Mouse (Mus musculus): ENCODE data around the gene Gfy.

Gene Gfy

DNA sequence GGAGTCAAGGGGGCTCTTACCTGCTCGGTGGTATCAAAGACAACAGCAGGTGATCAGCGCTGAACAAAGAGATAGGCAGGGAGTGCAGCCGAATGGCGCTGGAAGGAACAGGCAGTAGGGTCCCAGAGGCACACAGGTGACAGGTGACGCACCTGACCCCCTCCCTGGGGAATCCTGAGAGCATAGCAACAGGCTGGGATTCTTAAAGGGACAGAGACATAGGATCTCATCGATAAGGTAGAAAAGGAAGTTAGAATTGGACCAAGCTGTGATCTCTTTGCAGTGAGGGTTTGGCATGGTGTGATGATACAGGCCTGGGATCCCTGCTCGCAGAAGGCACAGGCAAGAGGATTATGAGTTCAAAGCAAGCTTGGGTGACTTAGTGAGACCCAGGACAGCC, at the start of gene Gfy:
Gene Gfy, minus strand, starts transcription at position 101 of the 400 bp plus-strand sequence.
- no peak for DNase-seq (ENCODE audit: low read depth, low spot score)

DNA sequence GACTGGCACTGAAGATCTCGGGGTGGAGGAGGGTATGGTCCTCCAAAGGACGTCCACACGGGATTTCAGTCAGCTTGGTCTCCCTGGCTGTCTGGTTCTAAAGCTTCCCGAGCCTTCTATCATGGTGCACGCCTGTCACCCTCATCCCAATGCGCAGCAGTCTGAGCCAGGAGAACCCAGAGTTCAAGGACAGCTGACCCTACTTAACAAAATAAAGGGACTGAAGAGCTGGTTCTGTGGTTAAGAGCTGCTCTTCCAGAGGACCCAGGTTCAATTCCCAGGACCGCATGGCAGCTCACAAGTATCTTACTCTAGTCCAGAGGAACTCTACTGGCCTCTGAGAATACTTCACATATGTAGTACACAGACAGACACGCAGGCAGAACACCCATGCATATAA, 49.7 kb upstream of the Gfy start:
- DNase-seq (ENCODE audit: low read depth, low spot score) = no peak

DNA sequence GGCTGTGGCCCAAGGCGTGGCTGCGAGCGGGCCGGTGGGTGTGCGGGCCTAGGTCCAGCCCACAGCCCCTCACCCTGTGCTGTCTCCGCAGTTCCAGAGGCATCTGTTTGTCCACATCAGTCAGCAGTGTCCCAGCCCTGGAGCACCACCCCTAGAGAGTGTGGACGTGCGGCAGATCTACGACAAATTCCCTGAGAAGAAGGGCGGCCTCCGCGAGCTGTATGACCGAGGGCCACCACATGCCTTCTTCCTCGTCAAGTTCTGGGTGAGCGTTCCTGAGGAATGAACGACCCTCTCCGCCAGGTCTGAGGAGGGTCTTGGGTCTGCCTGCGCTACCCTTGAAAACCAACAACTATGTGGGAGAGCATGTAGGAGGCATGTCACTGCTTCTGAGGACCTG, 49.2 kb upstream of the Gfy start:
- no peak for DNase-seq (ENCODE audit: low read depth, low spot score)

DNA sequence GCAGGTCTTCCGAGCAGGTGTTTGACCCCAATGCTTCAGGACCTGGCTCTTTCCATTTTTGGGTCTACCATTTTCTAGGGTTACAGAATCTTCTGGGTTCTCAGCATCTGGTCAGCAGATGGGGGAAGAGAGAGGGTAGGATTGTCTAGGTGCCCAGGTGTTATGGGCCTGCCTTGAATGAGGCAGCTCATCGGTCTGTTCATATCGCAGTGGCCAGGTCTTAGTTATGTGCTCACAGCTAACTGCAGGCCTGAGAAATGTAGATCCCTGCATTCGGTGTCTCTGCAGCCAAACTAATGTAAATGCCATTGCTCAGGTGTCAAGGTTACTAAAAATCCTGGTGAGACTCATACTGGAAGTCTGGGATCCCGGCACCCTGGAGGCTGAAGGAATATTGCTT, 47.1 kb upstream of the Gfy start:
- no peak for DNase-seq (ENCODE audit: low read depth, low spot score)

DNA sequence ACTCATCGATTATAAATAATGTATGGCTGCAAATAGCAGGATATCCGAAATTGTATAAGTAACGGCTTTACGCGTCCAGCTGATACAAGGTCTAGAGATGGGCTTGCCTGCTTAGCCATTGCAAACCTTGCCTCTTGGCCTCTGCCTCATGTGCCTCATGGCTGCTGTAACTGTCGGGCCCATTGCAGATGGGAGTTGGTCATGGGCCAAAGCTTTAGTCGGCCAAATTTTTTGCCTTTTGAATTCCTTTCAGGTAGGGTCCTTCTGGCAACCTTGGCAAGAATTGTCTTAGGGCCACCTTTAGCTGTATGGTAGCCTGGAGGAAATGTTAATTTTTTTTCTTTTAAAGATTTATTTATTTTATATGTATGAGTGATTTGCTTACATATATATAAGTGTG, 45.5 kb upstream of the Gfy start:
- no peak for DNase-seq (ENCODE audit: low read depth, low spot score)

DNA sequence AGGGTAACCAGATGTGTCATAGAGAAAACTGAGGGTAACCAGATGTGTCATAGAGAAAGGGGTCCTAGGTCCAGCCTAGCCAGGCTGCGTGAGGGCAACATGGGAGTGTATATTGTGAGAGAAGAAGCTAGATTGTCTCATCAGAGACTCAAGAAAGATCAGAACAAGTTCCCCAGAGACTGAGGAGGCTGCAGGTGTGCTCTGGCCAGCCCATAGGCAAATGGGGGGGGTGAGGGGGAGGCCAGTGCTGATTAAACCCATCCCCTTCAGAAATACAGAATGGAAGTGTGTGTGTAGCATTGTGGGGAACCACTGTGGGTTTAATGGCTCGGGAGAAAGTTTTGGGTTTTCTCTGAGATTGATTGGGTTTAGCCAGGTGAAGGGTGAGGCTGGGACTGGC, 42.3 kb upstream of the Gfy start:
- DNase-seq (ENCODE audit: low read depth, low spot score) = no peak

DNA sequence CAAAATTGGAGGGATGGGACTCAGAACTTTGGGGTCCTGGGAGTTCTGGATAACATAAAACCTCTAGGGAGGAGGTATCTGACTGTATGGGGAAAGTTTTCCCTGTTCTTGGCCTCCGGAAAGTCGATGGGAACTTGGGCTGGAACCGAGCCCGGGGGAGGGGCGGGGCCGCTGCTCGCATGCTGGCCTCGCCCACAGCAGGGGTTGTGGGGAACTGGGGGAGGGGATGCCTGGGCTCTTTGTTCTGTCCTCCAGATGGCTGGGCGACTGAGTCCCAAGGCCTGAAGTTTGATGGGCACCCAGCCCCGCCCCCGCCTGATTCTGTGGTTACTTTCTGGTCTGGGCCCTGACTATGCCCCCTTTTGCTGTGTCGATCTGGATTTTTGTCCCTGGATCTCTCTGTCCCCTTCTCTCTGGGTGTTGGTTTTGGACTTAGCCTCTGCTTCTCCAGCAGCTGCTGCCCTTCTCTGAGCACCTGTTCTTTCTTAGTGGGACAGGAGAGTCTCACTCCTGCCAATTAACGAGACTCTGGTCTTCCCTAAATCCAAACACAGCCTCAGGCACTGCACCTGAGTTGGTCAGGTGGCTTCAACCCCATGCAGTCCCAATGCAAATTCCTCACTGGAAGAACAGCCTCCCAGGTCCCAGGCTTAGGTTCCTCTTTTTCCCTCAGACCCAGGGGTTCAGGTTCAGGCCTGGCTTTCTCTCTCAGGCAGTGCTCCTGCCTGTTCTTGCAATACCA, 37.2 kb upstream of the Gfy start:
- no peak for DNase-seq (ENCODE audit: low read depth, low spot score)

DNA sequence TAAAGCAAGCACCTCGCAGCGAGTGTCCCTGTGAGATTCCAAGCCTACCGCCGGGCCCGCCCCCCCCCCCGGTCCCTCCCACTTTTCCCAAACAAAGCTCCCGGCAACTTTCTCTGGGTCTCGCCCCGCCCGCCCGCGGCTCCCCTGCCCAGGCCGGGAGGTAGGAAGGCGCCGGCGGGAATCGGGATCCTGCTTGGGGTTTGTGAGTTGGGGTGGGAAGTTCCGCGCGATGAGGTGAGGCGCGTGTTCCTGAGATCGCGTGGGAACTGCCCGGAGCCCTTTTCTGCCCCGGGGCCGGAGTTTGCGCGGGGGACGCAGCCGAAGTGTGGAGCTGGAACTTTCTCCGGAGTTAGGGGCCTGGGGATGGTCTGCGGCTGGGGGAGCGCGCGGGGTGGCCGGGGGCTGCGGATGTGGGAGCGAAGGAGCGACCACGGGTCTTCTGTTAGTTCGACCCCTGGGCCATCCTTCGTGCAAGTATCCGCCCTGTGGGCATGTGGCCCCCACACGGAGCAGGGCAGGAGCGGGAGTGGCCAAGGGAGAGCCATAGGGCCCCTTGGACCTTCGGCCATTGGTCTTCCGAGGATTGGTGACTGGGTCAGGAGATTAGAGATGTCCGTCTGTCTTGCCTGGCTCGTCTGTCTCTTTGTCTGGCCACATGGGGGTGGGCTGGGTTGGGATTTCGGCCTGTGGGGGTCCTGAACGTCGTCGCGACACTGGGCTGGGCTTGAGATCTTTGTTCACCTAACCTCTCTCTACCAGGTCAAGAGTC, 36.5 kb upstream of the Gfy start, which contains the start of gene Tead2:
Gene Tead2, plus strand, starts transcription at position 81 of the 769 bp plus-strand sequence.
- DNase-seq (ENCODE audit: low read depth, low spot score) = no peak

DNA sequence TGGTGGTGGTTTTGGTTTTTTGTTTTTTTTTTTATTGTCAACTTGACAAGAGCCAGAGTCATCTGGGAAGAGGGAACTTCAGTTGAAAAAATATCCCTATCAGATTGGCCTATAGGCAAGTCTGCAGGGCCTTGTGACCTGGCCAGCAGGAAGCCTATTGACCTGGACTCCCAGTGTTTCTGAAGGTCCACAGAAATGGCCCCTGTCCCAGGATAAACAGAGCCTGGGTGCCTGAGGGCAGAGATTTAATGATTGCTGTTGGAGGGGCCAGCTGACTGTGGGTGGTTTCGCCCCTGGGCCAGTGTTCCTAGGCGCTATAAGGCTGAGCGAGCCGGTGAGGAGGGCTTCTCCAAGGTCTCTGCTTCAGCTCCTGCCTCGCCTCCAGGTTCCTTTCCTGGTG, 34.3 kb upstream of the Gfy start:
- DNase-seq (ENCODE audit: low read depth, low spot score) = no peak

DNA sequence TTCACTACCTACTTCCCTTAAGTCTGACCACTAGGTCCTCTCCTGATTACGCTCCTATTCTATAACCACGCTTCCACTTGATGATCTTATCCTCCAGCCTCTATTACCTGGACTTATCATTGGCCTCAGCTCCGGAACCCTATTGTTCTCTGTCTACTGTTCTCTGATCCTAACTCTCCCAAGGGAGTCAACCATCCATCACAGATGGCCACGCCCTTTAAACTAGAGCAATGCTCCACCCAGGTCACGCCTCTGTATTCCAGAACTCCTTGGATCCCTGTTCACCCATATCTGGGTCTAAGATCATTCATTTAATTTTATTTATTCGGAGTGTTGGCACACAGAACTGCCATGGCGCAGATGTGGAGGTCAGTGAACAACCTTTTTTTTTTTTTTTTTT, 33.0 kb upstream of the Gfy start:
- no peak for DNase-seq (ENCODE audit: low read depth, low spot score)

DNA sequence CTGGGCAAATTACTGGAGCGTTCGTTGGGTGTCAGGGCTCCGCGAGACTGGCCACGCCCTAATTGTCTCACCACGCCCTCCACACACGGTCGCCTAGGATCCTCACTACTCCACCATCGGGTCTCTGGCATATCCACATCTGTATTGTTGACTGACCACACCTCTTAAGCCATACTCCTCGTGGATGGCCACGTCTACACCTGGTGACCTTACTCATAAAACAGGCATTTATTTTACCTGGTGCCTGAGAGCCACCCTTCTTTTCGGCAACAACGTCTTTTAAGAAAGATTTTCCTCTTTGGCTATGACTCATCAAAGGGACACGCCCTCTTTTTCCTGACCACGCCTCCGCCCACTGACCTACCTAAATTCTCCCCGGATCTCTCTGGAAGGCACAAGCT, 32.5 kb upstream of the Gfy start, which contains the start of gene Dkkl1:
Gene Dkkl1, minus strand, starts transcription at position 297 of the 401 bp plus-strand sequence.
- no peak for DNase-seq (ENCODE audit: low read depth, low spot score)

DNA sequence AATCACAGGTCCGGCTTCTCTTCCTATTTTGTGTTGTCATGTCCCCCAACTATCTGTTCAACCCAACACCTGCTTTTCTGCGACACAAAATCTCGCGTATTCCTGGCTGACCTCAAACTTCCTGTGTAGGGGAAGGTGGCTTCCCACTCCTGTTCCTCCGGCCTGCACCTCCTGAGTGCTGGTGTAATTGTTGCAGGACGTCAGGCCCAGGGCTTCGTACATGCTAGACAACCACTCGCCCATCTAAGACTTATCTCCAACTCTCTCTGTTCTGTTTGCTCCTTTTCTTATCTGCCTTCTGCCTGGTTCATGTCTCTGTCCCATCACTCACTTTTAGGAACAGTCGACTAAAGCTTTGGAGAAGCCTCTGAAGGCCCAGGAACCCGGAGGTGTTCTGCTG, 31.7 kb upstream of the Gfy start:
- DNase-seq (ENCODE audit: low read depth, low spot score) = no peak

DNA sequence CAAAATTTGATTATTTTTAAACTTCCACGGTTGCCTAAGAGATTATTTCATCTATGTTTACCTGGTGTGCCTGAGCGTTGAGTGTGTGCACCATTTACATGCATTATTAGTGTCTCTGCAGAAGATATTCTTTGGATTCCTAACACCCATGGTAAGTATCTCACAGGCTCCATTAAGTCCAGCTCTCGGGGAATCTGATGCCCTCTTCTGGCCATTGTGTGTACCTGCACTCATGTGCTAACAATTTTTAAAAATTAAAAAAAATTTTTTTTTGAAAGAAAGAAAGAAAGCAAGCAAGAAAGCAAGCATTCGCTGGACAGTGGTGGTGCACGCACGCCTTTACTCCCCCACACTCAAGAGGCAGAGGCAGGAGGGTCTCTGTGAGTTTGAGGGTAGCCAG, 28.9 kb upstream of the Gfy start:
- DNase-seq (ENCODE audit: low read depth, low spot score) = no peak

DNA sequence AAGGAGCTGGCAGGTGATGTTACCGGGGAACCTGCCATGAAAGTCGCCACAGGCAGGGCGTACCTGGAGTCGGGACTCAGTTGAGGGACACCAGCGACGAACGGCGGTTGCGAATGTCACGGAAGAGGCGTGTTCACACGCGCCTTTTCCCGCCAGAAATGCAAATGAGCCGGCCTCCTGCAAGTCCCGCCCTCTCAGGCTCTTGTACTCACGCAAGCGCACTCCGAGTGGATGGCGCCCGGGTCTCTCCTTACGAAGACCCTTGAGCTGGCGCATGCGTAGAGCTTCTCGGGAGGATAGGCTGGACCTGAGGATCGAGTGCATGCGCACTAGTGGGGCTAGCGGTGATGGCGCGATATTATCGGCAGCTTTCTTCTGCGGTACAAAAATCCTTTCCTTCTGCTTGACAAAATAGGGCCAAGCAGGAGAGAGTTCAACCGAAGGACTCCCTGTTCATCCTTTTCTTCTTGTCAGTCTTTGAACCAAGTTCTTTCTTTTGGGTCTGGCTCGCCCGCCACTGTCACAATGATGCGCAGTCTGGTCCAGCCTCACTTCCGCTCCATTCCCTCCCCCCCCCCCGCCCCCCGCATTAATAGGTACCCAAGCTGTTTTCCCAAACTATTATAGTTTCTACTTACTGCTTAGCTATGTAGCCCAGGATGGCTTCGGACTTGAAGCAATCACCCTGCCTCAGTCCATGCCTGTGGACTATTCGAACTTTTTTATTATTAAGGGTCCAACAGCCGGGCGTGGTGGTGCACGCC, 25.2 kb upstream of the Gfy start, which contains the start of gene Ccdc155:
Gene Ccdc155, minus strand, starts transcription at position 513 of the 764 bp plus-strand sequence.
- peak; percentile 73 for DNase-seq (ENCODE audit: low read depth, low spot score)

DNA sequence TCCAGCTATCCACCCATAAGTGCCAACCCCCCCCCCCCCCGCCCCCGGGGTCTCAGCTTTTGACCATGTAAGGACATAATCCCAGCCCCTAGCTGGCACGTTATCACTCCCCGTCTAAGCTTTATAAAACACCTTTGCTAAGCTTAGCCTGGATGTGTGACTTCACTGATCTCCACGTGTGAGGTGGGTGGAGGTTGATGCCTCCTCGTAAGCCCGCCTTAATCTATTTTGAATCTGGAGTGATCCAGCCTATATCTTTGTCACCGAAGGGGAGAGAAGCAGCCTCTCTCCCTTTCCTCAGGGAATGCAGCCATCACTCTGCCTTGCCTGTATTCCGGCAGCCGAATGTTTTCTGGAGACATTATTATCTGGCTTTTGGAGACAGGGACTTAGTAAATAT, 23.3 kb upstream of the Gfy start:
- DNase-seq (ENCODE audit: low read depth, low spot score) = no peak

DNA sequence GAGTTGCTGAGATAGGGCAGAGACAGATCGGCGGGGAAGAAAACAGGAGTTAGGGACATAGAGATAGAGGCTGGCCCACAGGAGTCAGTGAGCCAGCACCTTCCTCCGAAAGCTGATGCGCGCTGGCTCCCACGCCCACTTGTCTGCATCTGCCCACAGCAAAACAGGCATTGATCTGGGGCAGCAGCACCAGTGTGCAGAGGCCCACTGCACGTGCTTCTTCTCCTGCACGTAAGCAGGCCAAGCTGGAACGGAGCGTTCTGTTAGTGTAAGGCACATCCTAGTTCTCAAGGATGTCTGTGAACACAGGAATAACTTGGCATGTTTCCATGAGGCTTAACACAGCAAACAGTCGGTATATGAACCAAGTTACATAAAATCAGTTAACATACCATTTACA, 19.6 kb upstream of the Gfy start:
- no peak for DNase-seq (ENCODE audit: low read depth, low spot score)

DNA sequence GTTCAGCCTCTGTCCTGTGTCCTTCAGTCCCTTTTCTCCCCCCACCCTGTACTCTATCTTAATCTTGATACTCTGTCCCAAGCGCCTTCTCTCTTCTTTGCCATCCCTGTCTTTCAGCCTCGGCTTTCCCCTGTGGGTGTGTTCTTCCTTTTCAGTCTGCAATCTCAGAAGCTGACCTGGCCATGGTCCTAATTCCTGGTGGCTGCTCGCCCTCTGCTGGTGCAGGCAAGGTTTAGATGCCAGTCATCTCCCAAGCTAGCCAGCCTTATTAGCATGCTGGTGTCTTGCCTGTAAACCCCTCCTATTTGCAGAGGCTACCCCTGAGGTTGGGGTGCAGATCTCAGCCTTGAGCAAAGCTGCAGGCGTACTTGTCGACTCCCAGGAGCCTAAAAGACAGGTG, 19.1 kb upstream of the Gfy start:
- DNase-seq (ENCODE audit: low read depth, low spot score) = peak; percentile 75

DNA sequence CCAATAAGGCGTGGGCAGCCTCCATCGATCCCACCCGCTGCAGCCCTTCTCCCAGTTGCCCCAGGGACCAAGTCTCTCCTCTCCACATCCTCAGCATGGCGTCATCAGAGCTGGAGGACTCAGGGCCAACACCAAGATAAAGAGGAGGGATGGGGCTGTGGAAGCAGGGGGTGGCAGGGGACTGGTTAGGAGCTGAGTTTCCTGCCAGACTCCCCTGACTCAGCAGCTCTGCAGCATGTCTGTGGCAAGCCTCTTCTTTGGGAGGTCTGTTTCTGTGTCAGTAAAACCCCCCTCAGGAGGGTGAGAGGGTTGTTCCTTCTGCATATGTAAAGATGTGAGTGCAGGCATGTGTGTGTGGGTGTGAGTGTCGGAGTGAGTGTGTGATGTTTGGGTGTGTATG, 17.6 kb upstream of the Gfy start:
- DNase-seq (ENCODE audit: low read depth, low spot score) = no peak

DNA sequence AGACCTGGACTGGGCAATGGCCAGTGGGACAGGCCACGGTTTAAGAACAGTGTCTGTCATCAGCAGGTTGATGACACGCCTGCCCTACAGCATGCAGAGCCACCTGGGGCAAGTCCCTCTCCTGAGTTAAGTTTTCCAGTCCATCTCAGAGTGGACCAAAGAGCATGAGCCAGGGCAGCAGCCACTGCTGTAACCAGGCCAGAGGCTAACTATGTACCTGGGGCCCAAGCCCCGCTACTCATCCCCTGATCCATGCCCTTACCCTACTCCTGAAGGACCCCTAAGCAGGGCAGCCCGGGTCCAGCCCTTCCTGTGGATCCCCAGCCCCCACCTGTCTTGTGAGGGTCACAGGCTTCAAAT, 16.8 kb upstream of the Gfy start:
- no peak for DNase-seq (ENCODE audit: low read depth, low spot score)

DNA sequence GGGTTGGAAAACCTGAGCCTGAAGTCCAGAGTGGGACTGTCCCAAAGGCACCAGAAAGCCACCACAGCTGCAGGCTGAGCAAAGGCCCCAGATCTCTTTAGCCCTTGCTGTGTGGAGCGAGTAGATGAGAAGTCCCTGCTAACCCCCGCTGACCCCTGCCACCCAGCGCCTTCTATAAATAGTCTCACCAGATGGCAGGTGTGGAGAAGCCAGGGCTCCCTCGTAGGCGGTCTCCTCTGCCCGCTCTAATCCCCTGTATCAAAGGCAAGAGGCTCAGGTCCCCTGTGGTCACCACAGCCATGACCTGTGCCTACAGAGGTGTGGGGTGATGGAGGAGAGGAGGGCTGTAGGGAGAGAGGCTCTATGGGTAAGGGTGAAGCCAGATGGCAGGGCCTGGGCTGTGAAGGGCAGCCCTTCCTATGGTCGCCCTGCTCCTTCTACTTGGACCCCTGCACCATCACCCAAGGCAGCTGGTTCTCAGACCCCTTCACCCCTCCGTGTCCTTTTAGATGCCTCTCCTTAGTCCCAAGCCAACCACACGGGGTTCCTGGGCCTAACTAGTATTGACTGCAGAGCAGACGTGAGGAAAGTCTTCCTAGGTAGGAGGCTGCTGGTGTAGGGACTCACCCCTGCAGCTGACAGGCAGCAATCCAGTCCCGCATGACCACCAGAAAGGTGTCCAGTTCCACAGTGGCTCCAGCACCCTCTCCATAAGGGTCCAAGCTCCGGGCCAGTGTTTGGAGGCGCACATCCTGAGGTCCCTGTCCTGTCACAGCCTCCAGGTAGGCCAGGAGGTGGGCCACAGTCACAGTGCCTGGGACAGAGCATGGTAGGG, 16.2 kb upstream of the Gfy start:
- DNase-seq (ENCODE audit: low read depth, low spot score) = peak; percentile 69

Data from retina, adult 2 months (tissue).